Mouse (Mus musculus): ENCODE measurements around the gene Shld2. TPM values are rescaled to one million over a fixed set of nuclear protein-coding genes. Genes with fewer than 3 reads are reported as not detected.
"Not testable (repeated sequence)": the region's sequence is repeated elsewhere in the genome, so short reads cannot be mapped to it uniquely, and the experiment has no call there.

The Shld2 gene
- total RNA-seq, 1 experiment from 2014 or later: 29.7 TPM

DNA sequence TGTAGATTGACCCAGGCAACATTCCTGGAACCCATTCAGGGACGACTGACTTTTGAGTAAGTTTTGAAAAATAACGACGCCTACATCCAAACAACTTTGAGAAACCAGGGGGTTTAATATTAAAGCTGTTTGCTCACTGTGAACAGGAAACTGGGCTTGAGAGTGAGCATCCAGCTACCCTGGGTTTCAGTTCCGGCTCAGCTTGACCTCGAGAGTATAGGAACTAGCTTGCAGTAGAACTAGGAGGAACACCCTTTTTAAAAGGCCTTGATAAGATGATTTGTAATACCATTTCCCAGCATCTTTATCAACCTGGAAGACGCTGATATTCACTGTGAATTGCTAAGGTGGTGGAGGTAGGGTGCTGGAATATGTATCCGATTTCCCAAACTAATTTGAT is 13.9 kb downstream of the Shld2 start:
- peak; percentile 68; the same call in 1 of the 2 replicates for ATAC-seq (ENCODE audit: extremely low read depth, insufficient number of reproducible peaks, low FRiP score, poor library complexity, severe bottlenecking)

DNA sequence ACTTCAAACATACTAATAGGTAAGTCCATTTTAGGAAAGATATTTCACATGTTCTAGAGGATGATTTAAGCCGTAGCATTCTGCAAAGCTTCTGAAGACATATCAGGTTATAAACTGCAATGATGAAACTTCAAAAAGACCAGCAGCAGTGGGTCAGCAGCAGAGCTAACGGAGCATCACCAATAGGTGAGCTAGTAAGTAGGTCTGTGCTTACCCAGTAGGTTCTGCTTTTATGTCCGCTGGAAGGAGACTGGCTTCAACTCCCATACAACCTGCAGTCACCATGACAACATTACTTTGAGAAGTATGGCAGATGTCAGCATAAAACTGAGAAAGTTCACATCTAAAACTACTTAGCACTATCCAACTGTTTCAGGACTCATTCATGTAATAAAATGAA is 16.7 kb downstream of the Shld2 start:
- ATAC-seq (ENCODE audit: extremely low read depth, insufficient number of reproducible peaks, low FRiP score, poor library complexity, severe bottlenecking): no peak

DNA sequence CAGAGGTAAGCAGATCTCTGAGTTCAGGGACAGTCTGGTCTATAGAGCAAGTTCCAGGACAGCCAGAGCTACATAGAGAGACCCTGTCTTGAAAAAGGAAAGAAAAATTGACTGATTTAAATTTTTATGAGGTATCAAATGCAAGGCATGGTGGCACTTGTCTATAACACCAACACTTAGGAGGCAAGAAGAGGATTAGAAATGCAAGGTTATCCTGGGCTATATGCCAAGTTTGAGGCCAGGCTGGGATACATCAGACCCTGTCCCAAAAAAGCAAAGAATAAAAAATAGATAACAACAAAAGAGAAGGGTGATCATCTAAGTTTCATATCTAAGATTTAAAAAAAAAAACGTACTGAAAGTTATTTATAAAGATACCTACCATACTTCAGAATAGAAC is 20.1 kb downstream of the Shld2 start:
- no peak for ATAC-seq (ENCODE audit: extremely low read depth, insufficient number of reproducible peaks, low FRiP score, poor library complexity, severe bottlenecking)

DNA sequence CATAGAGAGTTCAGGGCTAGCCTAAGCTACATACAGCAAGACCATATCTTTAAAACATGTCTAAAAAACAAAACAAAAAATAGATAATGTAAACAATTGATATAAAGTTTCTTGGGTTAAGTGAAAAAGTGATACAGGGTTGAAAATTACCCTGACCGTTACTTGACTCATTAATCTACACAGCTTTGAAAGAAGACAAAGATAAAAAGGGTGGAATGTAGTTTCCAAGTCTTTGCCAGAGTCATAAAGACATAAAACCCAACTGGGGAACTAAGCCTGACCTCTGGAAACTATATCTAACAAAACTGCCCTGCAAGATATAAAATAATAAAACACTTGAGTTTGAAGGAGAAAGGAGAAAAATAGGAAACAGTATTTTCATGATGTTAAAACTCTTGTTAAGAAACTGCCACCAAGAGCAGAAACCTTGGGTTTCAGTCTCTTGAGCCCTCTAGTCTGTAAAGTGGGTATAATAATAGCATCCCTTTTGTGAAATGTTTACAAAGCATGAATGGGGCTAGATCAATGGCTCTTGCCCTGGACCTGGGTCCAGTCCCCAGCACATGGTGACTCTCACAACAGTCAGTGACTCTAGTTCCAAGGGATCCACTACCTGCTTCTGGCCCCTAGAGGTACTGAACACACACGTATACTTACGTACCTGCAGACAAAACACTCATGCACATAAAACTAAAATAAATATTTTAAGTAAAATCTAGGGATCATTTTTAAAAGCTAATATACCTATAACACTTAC is 20.9 kb downstream of the Shld2 start:
- no peak for ATAC-seq (ENCODE audit: extremely low read depth, insufficient number of reproducible peaks, low FRiP score, poor library complexity, severe bottlenecking)

DNA sequence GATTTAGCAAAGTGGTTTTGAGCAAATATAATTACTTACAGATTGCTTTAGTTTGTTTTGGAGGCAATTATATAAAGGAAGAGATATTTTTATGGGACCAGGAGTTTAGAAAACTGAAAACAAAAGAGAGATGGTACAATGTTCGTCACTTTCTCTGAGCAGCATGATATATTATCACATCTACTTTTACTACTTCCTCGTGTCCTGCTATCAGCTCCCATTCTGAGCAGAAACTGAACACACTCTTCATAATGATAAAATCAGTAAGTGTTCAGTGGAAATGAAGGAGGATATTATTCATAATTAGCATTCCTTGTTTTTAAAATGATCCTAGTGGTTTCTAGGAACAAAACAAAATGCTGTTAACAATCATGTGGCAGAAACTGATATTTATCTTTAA is 21.9 kb downstream of the Shld2 start:
- no peak for ATAC-seq (ENCODE audit: extremely low read depth, insufficient number of reproducible peaks, low FRiP score, poor library complexity, severe bottlenecking)

DNA sequence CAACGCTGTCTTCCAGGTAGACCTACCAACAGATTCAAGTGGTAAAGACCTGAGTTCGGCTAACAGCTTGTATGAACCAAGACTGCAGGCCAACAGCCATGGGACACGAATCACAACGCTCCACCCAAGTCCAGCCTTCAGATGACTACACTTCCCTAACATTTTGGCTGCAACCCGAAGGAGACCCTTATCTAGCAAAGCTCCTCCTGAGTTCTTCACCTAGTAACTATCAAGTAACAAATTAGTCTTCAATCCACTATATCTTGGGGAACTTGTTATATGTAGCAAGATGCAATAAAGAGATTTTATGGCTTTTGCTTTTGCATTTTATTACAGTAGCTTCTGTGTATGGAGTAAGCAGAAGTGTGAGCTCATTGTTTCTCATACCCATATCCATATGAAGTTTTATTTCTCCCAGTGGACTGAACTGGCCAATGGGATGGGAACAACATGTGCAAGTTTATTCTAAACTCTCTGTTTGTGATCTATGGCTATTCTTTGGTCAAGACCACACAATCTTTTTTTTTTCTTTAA is 28.5 kb downstream of the Shld2 start:
- ATAC-seq (ENCODE audit: extremely low read depth, insufficient number of reproducible peaks, low FRiP score, poor library complexity, severe bottlenecking): no peak

DNA sequence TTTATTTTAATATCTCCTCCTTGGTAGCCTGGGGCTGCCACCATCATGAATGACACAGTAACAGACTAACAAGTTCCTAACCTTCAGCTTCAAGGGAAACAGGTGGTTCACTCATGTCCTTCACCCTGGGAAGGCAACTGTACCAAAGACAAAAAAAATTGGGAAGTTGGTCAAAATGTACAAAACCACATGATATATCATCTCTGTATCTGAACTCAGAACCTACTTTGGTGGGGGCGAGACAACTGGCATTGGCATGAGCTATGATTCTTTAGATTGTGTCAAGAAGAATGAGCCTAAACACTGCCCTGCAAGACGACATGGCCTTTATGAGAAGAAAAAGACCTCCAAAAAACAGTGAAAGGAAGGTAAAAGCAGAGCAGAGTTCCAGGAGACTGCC is 29.5 kb downstream of the Shld2 start:
- ATAC-seq (ENCODE audit: extremely low read depth, insufficient number of reproducible peaks, low FRiP score, poor library complexity, severe bottlenecking): no peak

DNA sequence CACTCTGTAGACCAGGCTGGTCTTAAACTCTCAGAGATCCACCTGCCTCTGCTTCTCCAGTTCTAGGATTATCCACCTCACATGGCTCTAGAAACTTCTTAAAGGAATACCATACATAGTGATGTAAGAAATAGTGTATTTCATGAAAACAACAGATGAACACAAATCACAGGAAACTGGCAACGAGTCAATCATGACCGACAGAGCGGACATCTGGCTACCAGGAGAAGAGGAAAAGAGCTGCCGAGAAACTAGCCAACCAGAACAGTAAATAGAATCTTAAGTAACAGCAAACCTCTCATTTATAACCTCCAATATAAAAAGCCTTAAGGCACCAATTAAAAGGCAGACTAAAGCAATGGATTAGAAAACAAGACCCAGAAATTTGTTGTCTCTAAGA is 30.6 kb downstream of the Shld2 start:
- ATAC-seq (ENCODE audit: extremely low read depth, insufficient number of reproducible peaks, low FRiP score, poor library complexity, severe bottlenecking): no peak

DNA sequence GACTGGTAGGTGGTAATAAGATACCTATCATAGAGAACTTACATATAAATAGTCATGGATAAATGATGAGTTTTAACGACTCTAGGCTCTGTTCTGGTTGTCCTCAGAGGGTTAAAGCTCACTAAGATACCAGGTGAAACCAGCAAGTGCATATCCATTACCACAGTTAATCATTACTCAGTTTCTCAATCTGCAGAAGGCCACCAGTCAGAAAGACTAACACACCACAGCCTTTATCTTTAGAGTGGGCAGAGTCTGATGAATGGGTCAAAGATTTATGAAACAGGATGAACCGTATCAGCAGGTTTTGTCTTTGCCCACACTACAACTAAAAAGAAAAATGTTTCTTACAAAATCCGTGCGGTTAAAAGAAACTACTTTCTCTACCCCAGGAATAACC is 35.1 kb downstream of the Shld2 start:
- no peak for ATAC-seq (ENCODE audit: extremely low read depth, insufficient number of reproducible peaks, low FRiP score, poor library complexity, severe bottlenecking)

DNA sequence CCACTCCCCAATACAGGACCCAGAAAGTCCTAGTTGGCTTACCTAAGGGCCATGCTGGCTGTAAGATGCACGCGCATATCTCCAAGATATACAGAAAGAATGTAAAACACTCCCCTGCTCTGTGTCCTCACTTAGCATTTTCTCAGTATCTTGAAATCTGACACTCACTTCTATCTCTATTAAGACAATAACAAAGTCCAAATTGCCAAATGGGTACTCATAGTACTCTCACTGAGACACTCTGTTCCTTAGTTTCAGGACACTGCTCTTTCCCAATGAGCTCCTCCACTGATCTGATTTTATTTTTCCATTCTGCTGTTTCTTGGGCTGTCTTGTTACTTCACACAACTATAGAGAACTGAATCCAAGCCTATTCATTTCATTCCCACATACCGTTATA is 36.2 kb downstream of the Shld2 start:
- no peak for ATAC-seq (ENCODE audit: extremely low read depth, insufficient number of reproducible peaks, low FRiP score, poor library complexity, severe bottlenecking)

DNA sequence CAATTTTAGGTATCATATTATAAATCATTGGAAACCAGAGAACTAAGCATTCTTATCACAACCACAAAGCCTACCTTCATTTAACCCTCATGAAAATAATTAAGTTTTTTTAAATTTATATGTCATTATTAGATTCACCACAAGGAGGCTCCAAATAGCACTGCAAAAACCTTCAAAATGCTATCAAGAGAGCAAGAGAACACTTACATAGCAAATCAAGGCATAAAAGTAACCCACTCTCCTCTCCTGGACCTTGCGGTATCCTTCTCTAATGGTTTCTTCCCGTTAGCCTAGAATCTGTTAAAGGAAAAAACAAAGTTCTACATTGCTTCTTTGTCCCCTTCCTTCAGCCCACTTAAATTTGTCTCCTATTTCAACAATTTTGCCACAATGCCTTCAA is 37.0 kb downstream of the Shld2 start:
- ATAC-seq (ENCODE audit: extremely low read depth, insufficient number of reproducible peaks, low FRiP score, poor library complexity, severe bottlenecking): peak; percentile 30; the same call in 1 of the 2 replicates

DNA sequence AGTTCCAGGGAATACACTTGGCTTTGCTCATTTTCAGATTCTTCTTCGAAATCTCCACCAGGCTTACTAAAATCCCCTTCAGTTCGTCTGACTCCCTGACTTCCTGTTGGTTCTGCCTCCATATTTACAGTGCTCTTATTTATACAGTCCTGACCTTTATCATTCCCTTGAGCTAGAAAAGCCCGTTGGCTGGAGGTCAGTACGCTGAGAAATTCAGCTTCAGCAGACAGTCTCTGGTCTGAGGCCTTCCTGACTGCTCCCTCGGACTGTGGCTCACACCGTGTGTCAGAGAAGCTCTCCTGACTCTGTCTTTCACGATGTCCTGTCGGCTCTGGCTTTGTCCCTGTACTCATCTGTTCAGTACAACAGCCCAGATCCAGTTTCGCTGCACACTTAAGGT is 42.2 kb downstream of the Shld2 start:
- no peak for ATAC-seq (ENCODE audit: extremely low read depth, insufficient number of reproducible peaks, low FRiP score, poor library complexity, severe bottlenecking)

DNA sequence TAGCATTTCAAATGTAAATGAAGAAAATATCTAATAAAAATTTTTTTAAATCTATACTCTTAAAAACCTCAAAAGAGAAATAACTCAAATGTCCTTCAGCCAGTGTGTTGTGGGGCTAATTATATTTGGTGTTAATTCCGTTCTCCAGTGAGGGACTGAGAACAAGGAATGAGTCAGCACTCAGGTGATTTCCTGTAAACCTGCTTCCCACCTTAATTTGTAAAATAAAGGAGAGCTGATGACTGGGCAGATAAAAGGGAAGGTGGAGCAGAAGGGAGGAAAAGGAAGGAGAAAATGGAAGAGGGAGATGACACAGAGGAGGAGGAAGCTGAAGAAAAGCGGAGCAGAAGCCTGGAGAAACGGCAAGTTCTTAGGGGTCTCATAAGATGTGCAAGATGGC is 51.8 kb downstream of the Shld2 start:
- not testable (repeated sequence) for ATAC-seq (ENCODE audit: extremely low read depth, insufficient number of reproducible peaks, low FRiP score, poor library complexity, severe bottlenecking)

DNA sequence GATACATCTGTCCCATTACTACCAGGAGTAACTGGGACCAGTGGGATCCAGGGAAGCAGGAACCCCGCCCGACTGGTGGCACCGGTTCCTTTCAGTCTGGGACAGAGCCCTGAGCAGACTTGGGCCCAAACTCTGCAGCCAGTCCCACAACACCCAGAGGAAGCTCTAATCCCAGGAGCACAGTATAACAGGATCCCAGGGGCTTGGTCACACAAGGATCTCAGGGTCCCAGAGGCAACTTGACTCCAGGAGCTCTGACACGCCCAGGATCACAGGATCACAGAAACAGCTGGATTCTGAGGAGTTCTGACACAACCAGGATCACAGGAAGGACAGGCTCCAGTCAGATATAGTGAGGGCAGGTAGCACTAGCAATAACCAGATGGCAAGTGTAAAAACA is 57.0 kb downstream of the Shld2 start:
- ATAC-seq (ENCODE audit: extremely low read depth, insufficient number of reproducible peaks, low FRiP score, poor library complexity, severe bottlenecking): no peak

DNA sequence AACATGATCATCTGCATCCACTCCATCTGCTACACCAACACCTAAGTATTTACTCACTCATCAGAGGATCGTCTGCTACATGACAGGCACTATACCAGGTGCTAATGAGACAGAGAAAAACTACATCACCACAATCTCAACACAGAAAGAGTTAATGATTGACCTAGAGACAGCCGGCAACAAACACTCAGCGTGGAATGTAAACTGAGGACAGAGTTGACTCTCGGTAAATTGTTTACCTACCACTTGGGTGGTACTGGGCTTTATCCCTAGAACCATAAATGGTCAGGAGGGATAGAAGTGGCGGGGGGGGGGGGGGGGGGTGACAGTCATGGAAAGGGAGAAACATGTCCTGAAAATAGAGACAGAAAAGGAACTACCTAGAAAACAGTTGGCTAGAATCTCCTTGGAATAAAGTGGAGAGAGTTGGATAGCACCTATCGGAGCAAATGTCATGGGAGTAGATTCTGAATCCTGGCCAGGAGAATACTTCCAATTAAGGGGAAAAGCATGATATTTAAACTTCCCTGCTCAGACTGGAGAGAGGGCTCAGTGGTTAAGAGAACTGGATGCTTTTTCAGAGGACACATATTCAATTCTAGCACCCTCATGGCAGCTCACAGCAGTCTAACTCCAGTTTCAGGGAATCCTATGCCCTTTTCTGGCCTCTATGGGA is 57.7 kb downstream of the Shld2 start:
- ATAC-seq (ENCODE audit: extremely low read depth, insufficient number of reproducible peaks, low FRiP score, poor library complexity, severe bottlenecking): no peak

DNA sequence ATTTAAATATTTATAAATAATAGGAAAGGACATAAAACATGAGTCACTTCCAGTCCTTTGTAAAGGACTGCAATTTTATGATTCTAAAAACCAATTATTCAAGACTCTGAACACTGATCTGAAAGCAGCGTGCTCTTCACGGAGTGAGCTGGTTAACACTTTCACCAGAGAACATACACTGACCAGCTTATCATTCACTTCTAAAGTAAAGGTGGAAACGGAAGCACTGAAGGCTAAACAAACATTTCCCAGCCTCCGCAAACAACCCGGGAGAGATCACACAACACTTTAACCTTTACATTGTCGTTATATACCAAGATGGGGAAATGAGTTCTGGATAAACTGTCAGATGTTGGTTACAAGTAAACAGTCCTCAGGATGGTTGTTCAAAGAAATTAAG is 69.6 kb downstream of the Shld2 start:
- ATAC-seq (ENCODE audit: extremely low read depth, insufficient number of reproducible peaks, low FRiP score, poor library complexity, severe bottlenecking): no peak

DNA sequence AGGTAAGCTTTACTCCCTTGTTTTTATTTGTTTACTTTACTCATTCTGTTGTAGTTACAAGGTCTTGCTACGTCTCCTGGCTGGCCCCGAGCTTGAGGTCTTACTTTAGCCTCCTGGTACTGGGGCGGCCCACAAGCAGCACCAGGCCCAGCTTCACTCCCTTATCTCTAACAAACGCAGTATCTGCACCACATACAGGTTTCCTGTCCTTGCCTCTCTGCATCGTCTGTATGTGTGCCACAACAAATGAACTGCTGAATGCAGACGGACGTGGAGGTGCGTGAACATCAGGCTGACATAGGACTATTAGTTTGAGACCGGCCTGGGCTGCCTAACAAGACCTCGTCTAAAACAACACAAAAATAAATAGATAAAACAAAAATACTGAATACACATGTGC is 70.0 kb downstream of the Shld2 start:
- no peak for ATAC-seq (ENCODE audit: extremely low read depth, insufficient number of reproducible peaks, low FRiP score, poor library complexity, severe bottlenecking)

DNA sequence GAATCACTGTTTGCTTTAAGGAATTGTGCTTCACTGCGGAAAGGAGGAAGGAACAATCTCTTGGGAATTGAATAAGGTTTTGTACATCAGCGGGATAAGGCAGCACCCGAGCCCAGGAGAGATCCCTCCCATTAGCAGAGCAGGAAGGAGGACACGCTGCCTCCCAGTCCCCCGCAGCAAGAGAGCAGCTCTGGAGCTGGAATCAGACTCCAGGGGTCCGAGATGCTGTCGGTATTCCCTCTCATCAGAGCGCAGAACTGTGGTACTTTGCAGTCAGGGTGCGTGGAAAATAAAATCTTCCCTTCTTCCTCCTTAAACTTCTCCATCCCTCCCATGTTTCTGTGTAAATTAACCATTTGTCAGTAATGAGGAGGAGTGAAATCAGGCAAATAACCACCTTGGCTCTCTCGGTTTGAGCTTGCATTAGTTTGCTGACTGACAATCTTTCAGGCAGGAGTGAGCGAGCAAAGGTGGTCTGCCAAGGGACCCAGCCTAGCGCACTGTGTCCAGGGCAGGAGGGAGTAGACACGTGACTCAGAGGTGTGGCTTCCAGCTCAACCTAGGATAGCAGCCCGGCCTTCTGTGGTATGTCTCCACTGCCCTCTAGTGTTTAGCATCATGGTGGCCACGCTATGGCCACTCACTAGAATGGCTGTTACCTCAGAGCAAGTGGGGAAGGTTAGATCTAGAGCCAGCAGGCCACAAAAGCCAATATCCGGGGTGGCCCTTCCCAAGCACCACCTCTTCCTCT is 75.5 kb downstream of the Shld2 start:
- no peak for ATAC-seq (ENCODE audit: extremely low read depth, insufficient number of reproducible peaks, low FRiP score, poor library complexity, severe bottlenecking)

DNA sequence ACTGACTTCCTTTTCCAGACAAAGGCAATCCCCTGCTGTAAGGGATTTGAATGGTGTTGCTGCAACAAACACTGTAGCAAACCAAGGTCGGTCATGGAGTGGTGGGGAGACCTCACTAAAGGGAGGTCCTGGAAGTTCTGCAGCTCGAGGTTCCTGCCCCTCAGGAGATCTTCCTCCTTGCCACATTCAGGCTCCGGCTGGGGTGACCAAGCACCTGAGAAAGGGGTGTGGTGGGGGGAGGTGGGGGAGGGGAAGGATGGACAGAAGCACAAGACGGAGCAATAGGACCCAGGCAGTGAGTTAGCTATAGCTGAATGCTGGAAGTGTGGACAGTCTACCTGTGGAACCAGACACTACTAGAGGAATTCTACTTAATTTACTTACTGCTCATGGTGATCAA is 76.4 kb downstream of the Shld2 start:
- ATAC-seq (ENCODE audit: extremely low read depth, insufficient number of reproducible peaks, low FRiP score, poor library complexity, severe bottlenecking): no peak

Data from neutrophil, adult 5-6 weeks (primary cell).